Mouse (Mus musculus): Measurements from ENCODE around the gene Gabarapl2.

The Gabarapl2 gene

GRCm38 (mm10) chr8:111940171-111941100 lies at the start of gene Gabarapl2:
Gene Gabarapl2 (plus strand): TSS chr8:111940703.
- peak; percentile 99 for DNase-seq (ENCODE audit: low read depth, low spot score)

GRCm38 (mm10) chr8:111890911-111891303 lies 49.6 kb upstream of the Gabarapl2 start:
- peak; percentile 49 for DNase-seq (ENCODE audit: low read depth, low spot score)

- peak; percentile 98 for DNase-seq (ENCODE audit: low read depth, low spot score)
These were observed 48.5 kb upstream of the Gabarapl2 start for GRCm38 (mm10) chr8:111891983-111892382.

DNA sequence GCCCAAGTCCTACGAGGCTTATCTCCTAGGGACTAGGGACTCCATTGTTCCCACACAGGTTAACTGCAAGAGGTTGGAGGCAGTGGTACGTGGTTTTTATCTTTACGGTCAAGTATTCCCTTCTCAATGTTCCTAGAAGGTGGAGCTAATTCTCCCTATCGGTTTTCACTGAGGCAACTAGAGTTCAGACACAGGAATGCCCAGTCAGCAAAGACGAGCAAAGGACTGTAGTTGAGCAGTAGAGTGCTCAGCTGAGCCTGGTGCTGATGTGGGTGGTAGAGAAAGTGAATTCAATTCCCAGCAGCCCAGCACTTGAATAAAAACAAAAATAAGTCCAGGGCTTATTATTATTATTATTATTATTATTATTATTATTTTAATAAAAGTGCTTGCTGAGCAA lies 47.9 kb upstream of the Gabarapl2 start:
- DNase-seq (ENCODE audit: low read depth, low spot score) = no peak

DNA sequence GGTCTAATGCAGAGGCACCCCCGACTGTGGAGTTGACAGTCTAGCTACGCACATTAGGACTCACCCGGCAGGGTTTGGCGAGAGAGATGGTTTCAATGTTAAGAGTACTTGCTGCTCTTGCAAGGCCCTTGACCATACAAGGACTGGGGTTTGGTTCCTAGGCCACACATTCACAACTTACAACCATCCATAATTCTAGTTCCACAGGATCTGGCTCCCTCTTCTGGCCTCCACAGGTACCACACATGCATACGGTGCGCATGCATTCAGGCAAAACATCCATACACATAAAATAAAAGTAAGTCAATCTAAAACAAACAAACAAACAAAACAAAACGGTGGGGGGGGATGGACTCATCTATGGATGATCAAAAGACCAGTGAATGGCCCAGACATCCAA lies 45.5 kb upstream of the Gabarapl2 start:
- DNase-seq (ENCODE audit: low read depth, low spot score) = peak; percentile 82

GRCm38 (mm10) chr8:111898586-111898985 lies 41.9 kb upstream of the Gabarapl2 start:
- DNase-seq (ENCODE audit: low read depth, low spot score) = peak; percentile 85

DNA sequence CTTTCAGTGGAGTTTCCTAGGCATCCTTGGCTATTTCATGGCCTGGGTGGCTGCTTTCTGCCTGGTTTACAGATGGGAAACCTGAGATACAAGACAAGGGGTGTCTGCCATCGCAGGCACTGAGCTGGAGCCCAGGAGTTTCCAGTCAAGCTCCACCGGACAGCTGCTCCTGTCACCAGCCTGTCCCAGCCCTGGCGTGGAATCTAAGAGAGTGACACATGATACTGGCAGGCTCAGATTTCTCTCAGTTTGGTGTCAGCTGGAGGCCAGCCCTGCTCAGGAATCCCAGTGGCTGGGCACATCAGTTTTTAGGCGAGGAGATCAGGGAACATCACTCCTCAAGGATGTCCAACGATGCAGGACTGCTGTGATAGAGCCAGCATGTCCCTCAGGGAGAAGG lies 38.4 kb upstream of the Gabarapl2 start:
- DNase-seq (ENCODE audit: low read depth, low spot score) = peak; percentile 31

- peak; percentile 34 for DNase-seq (ENCODE audit: low read depth, low spot score)
These were observed 34.9 kb upstream of the Gabarapl2 start for GRCm38 (mm10) chr8:111905500-111906121.

DNA sequence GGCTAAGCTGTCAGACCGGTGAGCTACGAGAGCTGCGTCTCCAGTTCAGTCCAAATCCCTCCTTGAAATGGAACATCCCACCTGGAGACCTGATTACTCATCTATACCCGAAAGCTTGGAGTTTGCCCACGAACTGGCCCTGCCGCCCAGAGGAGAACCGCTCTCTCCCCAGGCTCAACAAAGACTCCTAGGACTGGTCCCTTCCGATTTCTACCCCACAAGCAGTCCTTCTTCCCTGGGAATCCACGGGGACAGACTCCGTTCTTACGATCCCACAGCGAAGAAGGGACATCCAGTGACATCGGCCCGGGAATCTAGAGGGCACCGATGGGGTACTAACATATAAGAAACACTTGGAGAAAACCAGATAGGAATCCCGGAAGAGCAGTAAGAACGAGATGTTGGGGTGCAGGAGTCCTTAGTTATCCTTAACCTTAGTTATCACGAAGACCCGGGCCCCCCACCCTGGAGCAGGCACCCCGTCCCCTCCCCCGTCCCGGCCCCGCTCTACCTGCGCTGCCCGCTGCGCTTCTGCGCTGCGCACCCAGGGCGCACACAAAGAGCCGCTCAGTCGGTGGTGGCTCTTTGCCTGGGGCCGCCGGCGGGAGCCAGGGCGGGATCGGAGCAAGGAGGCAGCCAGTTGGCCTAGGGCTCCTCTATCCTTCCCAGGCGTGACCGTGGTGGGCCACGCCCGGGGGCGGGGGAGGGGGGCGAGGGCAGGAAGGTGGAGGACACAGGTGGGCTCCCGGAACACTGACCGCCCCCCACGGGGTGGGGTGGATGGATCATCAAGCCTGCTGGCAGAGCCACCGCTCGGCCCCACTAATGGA lies 30.7 kb upstream of the Gabarapl2 start, which contains the start of gene Chst5:
Gene Chst5 (minus strand): TSS at position 827 of the 830 bp plus-strand sequence.
- DNase-seq (ENCODE audit: low read depth, low spot score) = peak; percentile 38

DNA sequence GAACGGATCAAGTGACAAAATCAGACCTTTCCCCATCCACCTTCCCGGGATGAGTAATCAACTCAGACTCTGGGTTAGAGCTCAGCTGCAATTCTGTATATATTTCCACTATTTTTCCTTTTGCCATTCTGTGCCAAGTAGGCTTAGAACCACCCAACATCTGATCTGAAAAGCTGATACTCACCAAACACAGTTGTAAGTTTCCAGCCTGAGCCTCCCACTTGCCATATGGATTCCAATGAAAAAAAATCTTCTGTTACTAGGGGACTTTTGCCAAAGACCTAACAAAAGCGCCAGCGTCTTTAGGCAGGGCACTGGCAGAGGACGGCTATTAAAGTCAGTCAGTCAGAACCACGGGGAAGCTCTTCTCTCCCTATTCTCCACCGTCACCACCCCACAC lies 28.9 kb upstream of the Gabarapl2 start:
- no peak for DNase-seq (ENCODE audit: low read depth, low spot score)

DNA sequence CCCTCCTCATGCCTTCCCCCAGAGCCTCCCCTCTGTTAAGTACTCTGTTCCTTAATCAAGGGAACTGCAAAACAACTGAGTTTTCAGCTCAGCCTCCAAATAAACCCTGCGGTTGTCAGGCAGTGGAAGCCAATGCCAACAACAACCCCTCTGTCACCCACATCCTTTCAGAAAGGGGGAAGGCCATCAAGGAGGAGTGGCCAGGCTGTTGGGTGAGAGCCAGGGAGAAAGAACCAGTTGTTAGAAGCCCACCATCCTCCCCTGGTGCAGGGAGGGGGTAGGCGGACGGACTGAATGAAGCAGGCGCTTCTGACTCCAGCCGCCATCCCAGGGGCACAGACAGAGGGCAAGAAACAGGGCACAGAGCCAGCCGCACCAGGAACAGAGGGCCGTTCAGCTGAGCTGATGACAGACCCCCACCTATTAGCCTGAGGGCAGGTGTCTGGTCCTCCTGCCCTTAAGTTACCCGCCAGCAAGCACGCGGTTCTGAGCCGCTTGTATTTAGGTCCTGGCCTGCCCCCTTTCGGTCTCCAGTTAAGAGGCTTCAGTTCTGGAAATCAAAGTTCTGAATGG lies 27.6 kb upstream of the Gabarapl2 start:
- DNase-seq (ENCODE audit: low read depth, low spot score) = peak; percentile 75

DNA sequence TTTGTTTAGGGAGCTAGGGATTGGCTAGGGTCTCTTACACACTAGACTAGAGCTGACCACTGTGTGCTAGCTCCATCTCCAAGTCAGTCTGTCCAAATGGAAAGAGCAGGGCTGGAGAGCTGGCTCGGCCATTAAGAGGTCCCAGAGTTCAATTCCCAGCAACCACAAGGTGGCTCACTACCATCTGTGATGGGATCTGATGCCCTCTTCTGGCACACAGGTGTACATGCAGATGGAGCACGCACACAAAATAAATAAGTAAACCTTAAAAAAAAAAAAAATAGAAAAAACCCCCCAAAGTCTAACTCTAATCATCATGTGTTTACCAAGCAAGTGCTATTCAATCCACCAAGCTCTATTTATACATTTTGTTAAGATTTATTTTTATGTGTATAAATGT lies 20.8 kb upstream of the Gabarapl2 start:
- peak; percentile 84 for DNase-seq (ENCODE audit: low read depth, low spot score)

DNA sequence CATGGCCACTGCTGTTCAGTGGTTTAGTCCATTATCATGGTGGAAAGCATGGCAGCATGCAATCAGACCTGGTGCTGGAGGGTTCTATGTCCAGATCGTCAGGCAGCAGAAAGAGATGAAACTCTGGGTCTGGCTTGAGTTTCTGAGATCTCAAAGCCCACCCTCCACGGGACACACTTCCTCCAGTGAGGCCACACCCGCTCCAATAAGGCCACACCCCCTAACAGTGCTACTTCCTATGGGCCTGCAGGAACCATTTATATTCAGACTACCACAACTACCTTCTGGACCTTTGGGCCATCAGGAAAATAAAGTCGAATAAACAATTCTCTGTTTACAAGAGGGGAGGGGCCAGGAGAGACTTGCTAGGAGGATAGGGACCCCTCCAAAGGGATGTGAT lies 19.5 kb upstream of the Gabarapl2 start:
- peak; percentile 84 for DNase-seq (ENCODE audit: low read depth, low spot score)

DNA sequence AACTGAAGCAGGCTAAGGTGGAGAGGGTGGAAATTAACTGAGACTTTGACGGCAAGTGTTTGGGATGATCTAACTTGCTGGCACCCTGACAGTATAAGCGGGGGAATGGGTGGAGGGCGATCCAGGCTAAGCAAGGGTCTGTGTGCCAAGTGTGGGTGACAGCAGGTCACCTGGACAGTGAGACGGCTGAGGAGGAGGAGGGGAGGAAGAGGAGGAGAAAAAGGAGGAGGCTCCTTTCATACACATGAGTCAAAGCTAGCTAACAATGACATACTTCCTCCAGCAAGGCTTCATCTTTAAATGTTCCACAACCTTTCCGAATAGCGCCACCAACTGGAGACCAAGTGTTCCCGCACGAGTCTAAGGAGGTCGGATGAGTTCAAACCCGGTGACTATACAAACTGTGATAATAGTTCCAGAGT lies 17.1 kb upstream of the Gabarapl2 start:
- DNase-seq (ENCODE audit: low read depth, low spot score) = peak; percentile 91

DNA sequence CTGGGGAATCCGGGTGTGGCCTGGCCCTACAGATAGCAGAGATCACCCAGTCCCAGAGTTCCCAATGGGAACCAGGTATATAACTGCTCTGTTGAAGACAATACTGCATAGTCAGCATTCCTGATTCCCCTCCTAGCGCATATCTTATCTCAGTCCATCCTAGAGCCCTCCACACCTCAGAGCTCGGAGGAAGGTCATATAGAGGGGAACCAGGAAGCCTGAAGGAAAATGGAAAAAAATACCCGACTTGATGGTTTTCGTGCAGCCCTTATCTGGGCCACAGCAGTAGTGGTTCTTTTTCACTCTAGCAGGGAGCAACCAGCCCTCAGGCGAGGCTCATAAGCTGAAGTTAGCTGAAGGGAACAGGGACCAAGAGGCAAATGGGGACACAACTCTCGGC lies 15.5 kb upstream of the Gabarapl2 start:
- peak; percentile 92 for DNase-seq (ENCODE audit: low read depth, low spot score)

DNA sequence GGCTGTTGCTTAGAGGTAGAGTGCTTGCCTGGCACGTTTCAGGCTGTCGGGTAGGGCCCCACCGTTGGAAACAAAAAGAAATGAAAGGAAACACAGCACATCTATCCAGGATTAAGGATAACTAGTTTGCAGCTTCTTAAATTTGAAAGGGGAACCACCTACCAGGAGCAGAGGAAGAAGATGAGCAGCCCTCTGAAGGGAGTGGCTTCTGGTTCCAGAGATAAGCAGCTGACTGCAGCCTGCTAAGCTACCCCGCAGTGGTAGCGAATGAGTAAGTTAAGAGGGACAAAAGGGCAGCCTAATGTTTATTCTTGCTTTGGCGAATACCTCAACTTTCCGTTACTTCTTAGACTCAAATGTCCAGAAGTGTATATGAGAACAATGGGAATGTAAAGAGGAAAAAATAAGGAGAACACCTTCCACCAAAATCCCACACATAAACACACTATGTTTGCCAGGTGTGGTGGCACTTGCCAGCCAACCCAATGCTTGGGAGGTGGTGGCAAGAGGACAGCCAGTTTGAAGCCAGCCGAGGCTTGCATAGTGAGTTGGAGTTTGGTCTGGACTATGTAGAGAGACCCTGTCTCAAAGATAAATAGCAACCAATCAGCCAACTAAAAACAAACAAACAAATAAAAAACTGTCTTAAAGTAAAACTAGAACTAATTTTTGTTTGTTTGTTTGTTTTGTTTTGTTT lies 10.7 kb upstream of the Gabarapl2 start:
- no peak for DNase-seq (ENCODE audit: low read depth, low spot score)

DNA sequence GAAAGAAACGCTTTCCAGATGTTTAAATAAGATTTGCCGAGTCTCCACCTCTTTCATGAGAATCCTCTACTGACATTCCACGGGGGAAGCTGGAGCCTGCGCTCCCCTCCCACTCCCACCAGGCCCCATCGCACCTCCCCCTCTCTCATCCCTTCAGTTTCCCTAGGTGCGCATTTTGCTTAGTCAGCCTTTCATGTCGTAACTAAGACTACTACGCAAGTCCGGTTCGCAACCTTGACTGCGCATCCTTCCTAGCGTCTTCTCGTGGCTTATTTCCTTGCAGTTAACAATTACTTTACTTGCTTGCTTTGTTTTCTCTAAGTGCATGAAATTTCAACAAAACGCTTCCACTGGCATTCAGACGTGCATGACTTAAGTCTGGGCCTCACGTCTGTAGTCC lies 8.8 kb upstream of the Gabarapl2 start:
- DNase-seq (ENCODE audit: low read depth, low spot score) = peak; percentile 76

DNA sequence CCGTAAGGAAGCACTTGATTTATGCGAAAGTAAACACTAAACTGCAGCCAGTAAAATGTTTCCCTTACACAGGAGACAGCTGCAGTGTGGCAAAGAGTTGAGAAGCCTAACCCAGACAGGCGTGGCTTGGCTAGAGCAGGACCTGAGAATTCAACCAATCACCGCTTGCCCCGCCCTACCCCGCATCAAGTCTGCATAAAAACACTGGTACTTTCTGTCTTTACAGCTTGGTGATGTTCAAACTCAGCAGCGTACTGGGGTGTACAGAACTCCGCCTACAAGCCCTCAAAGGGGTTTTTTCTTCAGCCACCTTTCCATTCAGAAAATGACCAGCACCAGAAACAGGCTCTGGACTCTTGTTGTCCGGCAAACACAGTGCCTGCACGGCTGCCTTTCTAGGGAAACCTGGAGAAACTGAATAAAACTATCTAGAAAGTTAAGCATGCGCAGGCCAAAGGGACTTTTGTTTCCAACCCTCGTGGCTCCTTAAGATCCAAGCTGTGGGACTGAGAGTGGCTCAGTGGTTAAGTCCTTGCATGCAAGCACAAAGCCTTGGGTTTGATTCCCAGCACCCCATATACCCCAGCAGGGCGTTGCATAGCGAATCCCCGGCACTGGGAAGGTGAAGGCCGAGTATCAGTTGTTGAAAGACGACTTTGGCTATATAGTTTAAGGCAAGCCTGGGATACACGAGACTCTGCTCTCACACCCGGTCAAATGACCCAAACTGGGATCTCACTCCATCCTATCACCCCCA lies 7.7 kb upstream of the Gabarapl2 start:
- DNase-seq (ENCODE audit: low read depth, low spot score) = peak; percentile 95

- DNase-seq (ENCODE audit: low read depth, low spot score) = peak; percentile 99
These were observed 7.0 kb upstream of the Gabarapl2 start, which contains the start of gene Tmem231 for GRCm38 (mm10) chr8:111933348-111934076. Gene Tmem231 (minus strand): TSS chr8:111933881.
